Mouse (Mus musculus) lung, adult 2 months (tissue): Measurements from ENCODE around the gene Thtpa.

Source experiments
- CTCF ChIP-seq: fragments of 200-500 bp; IDR thresholded peaks from 2 replicates; pipeline ENCODE4 v1.5.1; 2011; ENCODE audit warnings: mild to moderate bottlenecking, low read length, control low read depth; ENCODE audit not compliant: insufficient read depth
- POLR2A ChIP-seq: fragments of 200-500 bp; IDR thresholded peaks from 2 replicates; pipeline ENCODE4 v1.6.1; 2011; ENCODE audit warnings: low read depth, mild to moderate bottlenecking, control low read depth, low read length, borderline replicate concordance; ENCODE audit errors: extremely low read depth

- TF ChIP-seq POLR2A (no peak), CTCF (no peak)
Measured at GRCm38 (mm10) chr14:55065391-55065790, 29.2 kb upstream of the Thtpa start.
